Comparison of ENCODE assay signal across 15 mouse cellular contexts in genomic region chr17:6008590-6008989, GRCm38 (mm10).
DNase-seq lines count a peak whose midpoint lies in the region; ATAC-seq and TF ChIP-seq lines count a peak whose summit lies in the region.
"Had no signal": no experiment of that assay in that cellular context is flagged by ENCODE, and none has a peak within 500 bp of the region (broad histone marks: within the 10 kb centered on the region; RNA-seq: fewer than 3 reads in every experiment).

No protein-coding gene starts in this region.

- H3K4me1 ChIP-seq in MEL (ENCODE audit: control insufficient read depth in 1 of 2, insufficient read depth in 2 of 2, low read length in 2 of 2): peaks cover 9 to 17% of the 10 kb centered on the region in 2 experiments
- H3K4me1 ChIP-seq in liver, postnatal 0 days (ENCODE audit: insufficient read depth): peaks cover 12% of the 10 kb centered on the region
- H3K4me1 ChIP-seq in forebrain, embryonic 13.5 days: peaks cover 12% of the 10 kb centered on the region

- DNase-seq in heart, adult 11 months: peak; percentile 93
- no peak for DNase-seq in heart, postnatal 25 days (ENCODE audit: low spot score)
- peak; percentile 29 for DNase-seq in MEL (ENCODE audit: low read depth, low spot score)
- DNase-seq in liver, postnatal 0 days: no peak
- DNase-seq in natural killer cell, adult 2 months (ENCODE audit: low spot score in 2 of 2): peak; percentile 69 to 74
- no peak for DNase-seq in left cerebral cortex, postnatal 4 days
- no peak for DNase-seq in ovary, adult 18-20 months (ENCODE audit: low spot score)
- DNase-seq: adrenal gland, postnatal 14 days; cerebellum, adult 18-20 months had no signal

- H3K36me3 ChIP-seq in MEL (ENCODE audit: control insufficient read depth in 1 of 2, insufficient read depth in 2 of 2, low read length in 2 of 2): peaks cover 0 to 14% of the 10 kb centered on the region in 2 experiments; a peak in 2 of 4 replicates
- peaks cover 2% of the 10 kb centered on the region; the same call in 1 of the 2 replicates for H3K36me3 ChIP-seq in liver, postnatal 0 days (replicated peaks; ENCODE audit: insufficient read depth, low read length)
- H3K36me3 ChIP-seq in forebrain, embryonic 13.5 days (ENCODE audit: poor library complexity, severe bottlenecking): no peaks in the 10 kb centered on the region
- H3K36me3 ChIP-seq: forebrain, embryonic 10.5 days; hindbrain, embryonic 12.5 days had no signal

- ATAC-seq in liver, postnatal 0 days: peak; percentile 53
- no peak for ATAC-seq in forebrain, embryonic 13.5 days
- ATAC-seq: midbrain, embryonic 16.5 days had no signal

- H3K27me3 ChIP-seq in MEL (ENCODE audit: control insufficient read depth in 1 of 2, insufficient read depth in 2 of 2, low read length in 2 of 2): no peaks in the 10 kb centered on the region
- no peaks in the 10 kb centered on the region for H3K27me3 ChIP-seq in liver, postnatal 0 days (ENCODE audit: insufficient read depth, low read length)
- no peaks in the 10 kb centered on the region for H3K27me3 ChIP-seq in forebrain, embryonic 13.5 days
- H3K27me3 ChIP-seq: hindbrain, embryonic 12.5 days; kidney, embryonic 15.5 days; limb, embryonic 15.5 days had no signal

- no peak for TF ChIP-seq RAD21 in MEL (IDR thresholded peaks at IDR 0.05; ENCODE audit: low read depth, low read length)

- no peak for TF ChIP-seq EP300 in MEL (IDR thresholded peaks at IDR 0.05; ENCODE audit: low read depth in 1 of 2, low read length in 2 of 2)
- TF ChIP-seq EP300 in liver, postnatal 0 days (IDR thresholded peaks at IDR 0.05; ENCODE audit: low read depth): no peak

- no peak for TF ChIP-seq CTCF in MEL (IDR thresholded peaks at IDR 0.05 in 2 of 3, conservative IDR thresholded peaks at IDR 0.05 in 1 of 3; ENCODE audit: control insufficient read depth in 1 of 3, insufficient read depth in 1 of 3, low read depth in 2 of 3, low read length in 3 of 3, poor library complexity in 1 of 3, severe bottlenecking in 1 of 3)
- no peak for TF ChIP-seq CTCF in liver, postnatal 0 days (IDR thresholded peaks at IDR 0.05; ENCODE audit: low read depth)

- H3K9me3 ChIP-seq in MEL (replicated peaks; ENCODE audit: insufficient read depth, low read length): no peaks in the 10 kb centered on the region
- H3K9me3 ChIP-seq in liver, postnatal 0 days (ENCODE audit: low read length): no peaks in the 10 kb centered on the region
- H3K9me3 ChIP-seq in forebrain, embryonic 13.5 days (replicated peaks): no peaks in the 10 kb centered on the region
- H3K9me3 ChIP-seq: forebrain, embryonic 10.5 days; hindbrain, embryonic 12.5 days; kidney, embryonic 15.5 days; limb, embryonic 15.5 days had no signal

- intact Hi-C loops in heart, postnatal 25 days (cut with DNase I): no loop called here
- intact Hi-C loops in left cerebral cortex, postnatal 4 days (cut with DNase I): loop anchor here (10.0 kb wide), 1 partner anchor 214 kb away; no protein-coding TSS in a partner anchor

- 22% methylated on average over 11 of the region's 11 CpGs for WGBS in liver, postnatal 0 days (ENCODE audit: insufficient replicate concordance)
- WGBS in forebrain, embryonic 13.5 days: 89% methylated on average over 11 of the region's 11 CpGs

- no peak overlapping the region for H3K4me2 ChIP-seq in liver, postnatal 0 days (ENCODE audit: low read depth, low read length)
- no peak overlapping the region for H3K4me2 ChIP-seq in forebrain, embryonic 13.5 days
- H3K4me2 ChIP-seq: hindbrain, embryonic 12.5 days; kidney, embryonic 15.5 days; limb, embryonic 15.5 days had no signal

- no peak overlapping the region for H3K4me3 ChIP-seq in MEL (ENCODE audit: control insufficient read depth in 1 of 2, insufficient read depth in 1 of 2, low read depth in 2 of 2, low read length in 2 of 2)
- H3K4me3 ChIP-seq in liver, postnatal 0 days (ENCODE audit: low read depth, low read length): no peak overlapping the region
- H3K4me3 ChIP-seq in forebrain, embryonic 13.5 days: no peak overlapping the region
- H3K4me3 ChIP-seq: forebrain, embryonic 10.5 days; hindbrain, embryonic 12.5 days; kidney, embryonic 15.5 days; limb, embryonic 15.5 days had no signal

- H3K27ac ChIP-seq in MEL (ENCODE audit: control insufficient read depth, low read depth, low read length): peak overlapping the region; percentile 20
- H3K27ac ChIP-seq in liver, postnatal 0 days (ENCODE audit: low read depth): no peak overlapping the region
- H3K27ac ChIP-seq in forebrain, embryonic 13.5 days: no peak overlapping the region
- H3K27ac ChIP-seq: forebrain, embryonic 10.5 days; hindbrain, embryonic 12.5 days; kidney, embryonic 15.5 days; limb, embryonic 15.5 days had no signal

- H3K79me2 ChIP-seq in MEL (ENCODE audit: control insufficient read depth, insufficient read depth, low read length, poor library complexity): no peaks in the 10 kb centered on the region

- TF ChIP-seq POLR2A in MEL (IDR thresholded peaks at IDR 0.05; ENCODE audit: control insufficient read depth in 1 of 2, insufficient read depth in 1 of 2, low read depth in 1 of 2, low read length in 2 of 2, poor library complexity in 1 of 2): no peak

- H3K9ac ChIP-seq in MEL (ENCODE audit: control insufficient read depth, low read depth, low read length, poor library complexity, severe bottlenecking): no peak overlapping the region
- no peak overlapping the region for H3K9ac ChIP-seq in liver, postnatal 0 days (replicated peaks)
- no peak overlapping the region for H3K9ac ChIP-seq in forebrain, embryonic 13.5 days
- H3K9ac ChIP-seq: hindbrain, embryonic 12.5 days; kidney, embryonic 15.5 days; limb, embryonic 15.5 days had no signal

TF ChIP-seq in MEL, 35 proteins besides CTCF, POLR2A, EP300 and RAD21:
- TF ChIP-seq GATA1 (IDR thresholded peaks at IDR 0.05; ENCODE audit: low read depth, low read length) (no peak), TCF12 (IDR thresholded peaks at IDR 0.05; ENCODE audit: low read depth, low read length) (no peak), NELFE (IDR thresholded peaks at IDR 0.05; ENCODE audit: low read depth, low read length) (no peak), MAX (IDR thresholded peaks at IDR 0.05; ENCODE audit: low read length) (no peak), JUND (IDR thresholded peaks at IDR 0.05; ENCODE audit: low read depth, low read length) (no peak), ZC3H11A (IDR thresholded peaks at IDR 0.05; ENCODE audit: low read depth, low read length) (no peak), MYB (IDR thresholded peaks at IDR 0.05; ENCODE audit: low read depth, low read length) (no peak), ETS1 (IDR thresholded peaks at IDR 0.05; ENCODE audit: low read depth, low read length) (no peak), POLR2AphosphoS2 (IDR thresholded peaks at IDR 0.05; ENCODE audit: low read length) (no peak), SMC3 (IDR thresholded peaks at IDR 0.05; ENCODE audit: low read depth, low read length) (no peak), UBTF (IDR thresholded peaks at IDR 0.05; ENCODE audit: borderline replicate concordance, insufficient read depth, low read depth, low read length) (no peak), MEF2A (IDR thresholded peaks at IDR 0.05; ENCODE audit: extremely low read depth, insufficient replicate concordance, low read depth, low read length, poor library complexity, severe bottlenecking) (no peak), ZNF384 (IDR thresholded peaks at IDR 0.05; ENCODE audit: low read depth, low read length) (no peak), GABPA (IDR thresholded peaks at IDR 0.05; ENCODE audit: low read depth, low read length) (no peak), TBP (IDR thresholded peaks at IDR 0.05; ENCODE audit: low read depth, low read length) (no peak), MXI1 (IDR thresholded peaks at IDR 0.05; ENCODE audit: low read depth, low read length) (no peak), RCOR1 (IDR thresholded peaks at IDR 0.05; ENCODE audit: low read depth, low read length) (no peak)

Comparison
In these comparisons a context has a peak if more than half of its experiments do, and no peak if none do; other contexts are left out.
1. DNase-seq: peak in heart, adult 11 months (single experiment), MEL (single experiment) and natural killer cell, adult 2 months (2 of 2); none in heart, postnatal 25 days (single experiment), liver, postnatal 0 days (single experiment), left cerebral cortex, postnatal 4 days (single experiment) and ovary, adult 18-20 months (single experiment).